9 mouse cellular contexts compared by ENCODE assay signal in genomic region chr11:60108631-60109172, GRCm38 (mm10). TPM values are rescaled to one million over a fixed set of nuclear protein-coding genes. Genes with fewer than 3 reads are reported as not detected.
DNase-seq lines count a peak whose midpoint lies in the region; ATAC-seq lines count a peak whose summit lies in the region.
"Had no signal": no experiment of that assay in that cellular context is flagged by ENCODE, and none has a peak within 500 bp of the region (broad histone marks: within the 10 kb centered on the region; RNA-seq: fewer than 3 reads in every experiment).

No protein-coding gene starts in this region.

- H3K4me2 ChIP-seq in heart, embryonic 11.5 days, result peak overlapping the region; percentile 39

- no peak for DNase-seq in heart, postnatal 36 days
- peak; percentile 64 for DNase-seq in CD4-positive, CD25-positive, alpha-beta regulatory T cell, adult 2 months (ENCODE audit: low read depth, low spot score)
- DNase-seq in embryo, embryonic 9.5 days (ENCODE audit: extremely low spot score), result peak; percentile 26
- DNase-seq in kidney, postnatal 14 days, result peak; percentile 53
- DNase-seq in splenic B cell, adult 2 months (ENCODE audit: low read depth, low spot score), result peak; percentile 29
- no peak for DNase-seq in frontal cortex, postnatal 14 days (ENCODE audit: low spot score in 2 of 2)
- no peak for DNase-seq in gastrocnemius, postnatal 14 days

- ATAC-seq in heart, embryonic 11.5 days (replicated peaks; ENCODE audit: insufficient number of reproducible peaks, low FRiP score, low TSS enrichment), result no peak

- intact Hi-C loops in heart, postnatal 36 days (cut with DNase I), result loop anchor here (2.0 to 5.0 kb wide), 2 partner anchors 30 to 244 kb away; partner anchors contain the start of genes Drc3 and Tom1l2
- intact Hi-C loops in gastrocnemius, postnatal 14 days (cut with DNase I; ENCODE audit: low total_unique reads), result loop anchor here (5.0 to 10.0 kb wide), 3 partner anchors 79 to 306 kb away; partner anchors contain the start of genes Atpaf2 and Gid4

- H3K36me3 ChIP-seq in heart, embryonic 11.5 days (ENCODE audit: control insufficient read depth, insufficient read depth, low read length), result no peaks in the 10 kb centered on the region
- H3K36me3 ChIP-seq in splenic B cell, adult 2 months (ENCODE audit: control insufficient read depth, insufficient read depth, low read length, poor library complexity, severe bottlenecking), result no peaks in the 10 kb centered on the region

- no peaks in the 10 kb centered on the region for H3K27me3 ChIP-seq in heart, embryonic 11.5 days (ENCODE audit: control insufficient read depth, insufficient read depth, low read length)
- no peaks in the 10 kb centered on the region for H3K27me3 ChIP-seq in splenic B cell, adult 2 months (ENCODE audit: control insufficient read depth, insufficient read depth, low read length, poor library complexity, severe bottlenecking)

- H3K27ac ChIP-seq in heart, embryonic 11.5 days (ENCODE audit: low read depth, low read length), result peak overlapping the region; percentile 50
- H3K27ac ChIP-seq: macrophage had no signal

- no peak overlapping the region; the same call in 1 of the 2 replicates for H3K4me3 ChIP-seq in heart, embryonic 11.5 days (ENCODE audit: low read depth, low read length)

- 26% methylated on average over 5 of the region's 5 CpGs for WGBS in heart, embryonic 11.5 days (ENCODE audit: insufficient replicate concordance)

- H3K9me3 ChIP-seq in heart, embryonic 11.5 days (replicated peaks; ENCODE audit: control insufficient read depth, low read length), result no peaks in the 10 kb centered on the region

- H3K4me1 ChIP-seq in heart, embryonic 11.5 days (ENCODE audit: control insufficient read depth, insufficient read depth, low read length), result peaks cover 66% of the 10 kb centered on the region

- H3K9ac ChIP-seq in heart, embryonic 11.5 days (ENCODE audit: low read depth, low read length), result peak overlapping the region; percentile 31; the same call in 1 of the 2 replicates

RNA-seq across cellular contexts. Expression of gene Rai1, which starts 3.9 kb away (rescaled TPM):
- polyA plus RNA-seq in heart, embryonic 11.5 days (2014; fragmentation: Nextera tagmentation; extraction: Ambion mirVana), result 20.5 and 24.4 TPM in 2 replicates
- total RNA-seq in heart, postnatal 36 days (2021), result 10 to 100 TPM; 24.2 to 24.5 TPM
- total RNA-seq in gastrocnemius, postnatal 14 days (2021), result 10 to 100 TPM; 15.9 to 18.3 TPM

Comparison
In these comparisons a context has a peak if more than half of its experiments do, and no peak if none do; other contexts are left out.
1. DNase-seq: peak in CD4-positive, CD25-positive, alpha-beta regulatory T cell, adult 2 months (single experiment), embryo, embryonic 9.5 days (single experiment), kidney, postnatal 14 days (single experiment) and splenic B cell, adult 2 months (single experiment); none in heart, postnatal 36 days (0 of 2), frontal cortex, postnatal 14 days (0 of 2) and gastrocnemius, postnatal 14 days (single experiment).